Mouse (Mus musculus) kidney, adult 2 months (tissue): ENCODE results near the gene Lancl3. TPM values are rescaled to one million over a fixed set of nuclear protein-coding genes. Genes with fewer than 3 reads are reported as not detected.

ENCODE experiments used
- DNase-seq: peaks from one replicate; pipeline ENCODE4 v3.0.0; 2021
- H3K27ac ChIP-seq: fragments of 200-500 bp; 2 replicates; pipeline ENCODE4 v1.5.1; 2012; ENCODE audit warnings: low read depth, low read length, control low read depth, inconsistent platforms; ENCODE audit not compliant: insufficient read depth
- H3K27me3 ChIP-seq: fragments of 200-500 bp; replicated peaks from 2 replicates; pipeline ENCODE4 v1.6.1; 2012; ENCODE audit warnings: mild to moderate bottlenecking, moderate library complexity, low read length, inconsistent platforms; ENCODE audit not compliant: control insufficient read depth, insufficient read depth
- H3K36me3 ChIP-seq: fragments of 200-500 bp; 2 replicates; pipeline ENCODE4 v1.6.1; 2012; ENCODE audit warnings: mild to moderate bottlenecking, moderate library complexity, low read length, inconsistent platforms; ENCODE audit not compliant: control insufficient read depth, insufficient read depth
- H3K4me1 ChIP-seq: fragments of 200-500 bp; 2 replicates; pipeline ENCODE4 v1.6.1; 2011; ENCODE audit warnings: low read length; ENCODE audit not compliant: control insufficient read depth, insufficient read depth
- H3K4me3 ChIP-seq: fragments of 200-500 bp; 2 replicates; pipeline ENCODE4 v1.5.1; 2011; ENCODE audit warnings: mild to moderate bottlenecking, low read depth, low read length, control low read depth; ENCODE audit not compliant: insufficient read depth
- CTCF ChIP-seq: fragments of 200-500 bp; conservative IDR thresholded peaks from 2 replicates; pipeline ENCODE4 v1.5.1; 2011; ENCODE audit warnings: low read depth, mild to moderate bottlenecking, control low read depth, low read length, moderate library complexity, mixed read lengths; ENCODE audit not compliant: insufficient read depth, insufficient read length
- POLR2A ChIP-seq: fragments of 200-500 bp; IDR thresholded peaks from one replicate; pipeline ENCODE4 v1.6.1; 2011; ENCODE audit warnings: low read depth, low read length, control low read depth
- WGBS: fragments of 180-500 bp; shearing (Covaris S2); methylation state at CpG from one replicate; pipeline ENCODE4 v1.1.7; 2018; 5-methylcytosine and 5-hydroxymethylcytosine counted together
- polyA plus RNA-seq: library from polyadenylated mRNA; depleted of rRNA; stranded (reverse); fragments of >200 nt; gene quantifications from 2 replicates; pipeline ENCODE4 v1.2.3, GENCODE M21; 2012

The Lancl3 gene
- polyA plus RNA-seq, 1 experiment, result 0.50 TPM

DNA sequence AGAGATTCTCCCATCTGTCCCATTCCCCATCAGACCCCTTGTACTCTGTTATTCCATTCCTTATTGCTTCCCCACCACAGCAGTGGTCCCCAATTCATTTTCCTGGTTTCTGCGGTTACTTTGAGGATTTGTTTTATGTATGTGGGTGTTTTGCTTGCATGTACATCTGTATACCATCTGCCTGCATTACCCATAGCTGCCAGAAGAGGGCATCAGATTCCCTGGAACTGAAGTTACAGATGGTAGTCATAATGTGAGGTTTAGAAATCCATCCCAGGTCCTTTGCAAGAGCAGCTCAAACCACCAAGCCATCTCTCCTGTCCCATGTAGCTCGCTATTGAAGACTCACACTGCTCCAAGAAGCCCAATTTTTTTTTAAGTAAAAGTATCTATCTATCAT is 16.5 kb downstream of the Lancl3 start:
- WGBS, result 98% methylated on average over 2 of the region's 2 CpGs
- Histone ChIP-seq H3K27me3 (no peaks in the 10 kb centered on the region), H3K27ac (no peak overlapping the region), H3K4me1 (no peaks in the 10 kb centered on the region), H3K36me3 (no peaks in the 10 kb centered on the region), H3K4me3 (no peak overlapping the region)
- DNase-seq, result no peak
- TF ChIP-seq CTCF (0 out of 2 replicates have a peak, but pooled peaks have one; percentile 11), POLR2A (no peak)

DNA sequence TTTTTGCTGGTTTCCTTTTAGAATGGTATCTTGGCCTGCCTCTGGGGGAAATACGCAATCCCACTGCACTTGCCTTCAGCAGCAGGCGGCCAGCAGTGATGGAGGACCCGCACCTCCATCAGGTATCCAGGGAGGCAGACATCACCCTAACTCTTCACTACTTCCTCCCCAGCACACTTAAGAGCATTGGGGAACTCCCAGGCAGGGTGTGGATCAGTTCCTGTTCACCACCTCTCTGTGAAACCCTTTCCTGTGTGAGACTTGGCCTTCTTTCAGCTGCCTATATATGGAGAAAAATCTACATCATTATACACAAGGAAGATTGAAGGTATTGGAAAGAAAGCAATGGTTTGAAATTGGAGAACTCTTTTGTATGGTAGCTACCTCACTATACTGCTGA is 19.9 kb downstream of the Lancl3 start:
- no peak for TF ChIP-seq CTCF
- no peak for TF ChIP-seq POLR2A
- Histone ChIP-seq H3K4me1 (no peaks in the 10 kb centered on the region), H3K4me3 (no peak overlapping the region), H3K36me3 (no peaks in the 10 kb centered on the region), H3K27me3 (no peaks in the 10 kb centered on the region), H3K27ac (no peak overlapping the region)
- WGBS, result 79% methylated on average over 3 of the region's 3 CpGs
- DNase-seq, result no peak

- Histone ChIP-seq H3K4me3 (no peak overlapping the region), H3K36me3 (no peaks in the 10 kb centered on the region), H3K27me3 (no peaks in the 10 kb centered on the region), H3K27ac (no peak overlapping the region), H3K4me1 (no peaks in the 10 kb centered on the region)
- peak; percentile 61 for DNase-seq
- TF ChIP-seq POLR2A, result no peak
- TF ChIP-seq CTCF, result peak; percentile 50
- WGBS, result 15% methylated on average over 6 of the region's 6 CpGs
These were observed 21.5 kb downstream of the Lancl3 start for GRCm38 (mm10) chrX:9221206-9221605.

DNA sequence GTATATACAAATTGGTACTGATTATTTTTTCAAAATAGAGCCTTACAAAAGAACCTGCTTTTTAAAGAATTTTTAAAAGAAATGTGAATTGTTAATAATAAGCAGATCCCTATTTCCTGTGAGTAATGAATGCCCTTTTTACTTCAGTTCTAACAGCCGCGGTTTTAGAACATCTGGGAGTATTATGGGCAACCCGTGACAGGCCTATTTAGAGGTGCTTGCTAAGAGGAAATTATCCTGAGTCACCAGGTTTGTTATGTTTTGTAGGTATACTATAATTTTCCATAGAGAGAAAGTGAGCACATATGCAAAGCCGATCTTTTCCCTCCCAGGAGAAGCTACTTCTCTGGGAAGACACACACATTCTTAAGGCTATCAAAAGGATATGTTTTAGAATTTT is 22.0 kb downstream of the Lancl3 start:
- Histone ChIP-seq H3K27me3 (no peaks in the 10 kb centered on the region), H3K4me3 (no peak overlapping the region), H3K27ac (no peak overlapping the region), H3K36me3 (no peaks in the 10 kb centered on the region), H3K4me1 (no peaks in the 10 kb centered on the region)
- no peak for DNase-seq
- 75% methylated on average over 4 of the region's 4 CpGs for WGBS
- TF ChIP-seq CTCF (no peak), POLR2A (no peak)

- TF ChIP-seq POLR2A, result no peak
- TF ChIP-seq CTCF, result no peak
- WGBS, result 70% methylated on average over 3 of the region's 3 CpGs
- no peaks in the 10 kb centered on the region for H3K27me3 ChIP-seq
- DNase-seq, result peak; percentile 34
- H3K36me3 ChIP-seq, result no peaks in the 10 kb centered on the region
- H3K4me1 ChIP-seq, result no peaks in the 10 kb centered on the region
- H3K4me3 ChIP-seq, result no peak overlapping the region
- H3K27ac ChIP-seq, result no peak overlapping the region
These were observed 22.9 kb downstream of the Lancl3 start for GRCm38 (mm10) chrX:9222412-9223221.

- H3K4me3 ChIP-seq, result no peak overlapping the region
- no peaks in the 10 kb centered on the region for H3K27me3 ChIP-seq
- DNase-seq, result no peak
- H3K36me3 ChIP-seq, result no peaks in the 10 kb centered on the region
- WGBS, result 68% methylated on average over 2 of the region's 2 CpGs
- H3K27ac ChIP-seq, result no peak overlapping the region
- no peak for TF ChIP-seq CTCF
- TF ChIP-seq POLR2A, result no peak
- H3K4me1 ChIP-seq, result no peaks in the 10 kb centered on the region
These were observed 27.4 kb downstream of the Lancl3 start for GRCm38 (mm10) chrX:9227105-9227504.

DNA sequence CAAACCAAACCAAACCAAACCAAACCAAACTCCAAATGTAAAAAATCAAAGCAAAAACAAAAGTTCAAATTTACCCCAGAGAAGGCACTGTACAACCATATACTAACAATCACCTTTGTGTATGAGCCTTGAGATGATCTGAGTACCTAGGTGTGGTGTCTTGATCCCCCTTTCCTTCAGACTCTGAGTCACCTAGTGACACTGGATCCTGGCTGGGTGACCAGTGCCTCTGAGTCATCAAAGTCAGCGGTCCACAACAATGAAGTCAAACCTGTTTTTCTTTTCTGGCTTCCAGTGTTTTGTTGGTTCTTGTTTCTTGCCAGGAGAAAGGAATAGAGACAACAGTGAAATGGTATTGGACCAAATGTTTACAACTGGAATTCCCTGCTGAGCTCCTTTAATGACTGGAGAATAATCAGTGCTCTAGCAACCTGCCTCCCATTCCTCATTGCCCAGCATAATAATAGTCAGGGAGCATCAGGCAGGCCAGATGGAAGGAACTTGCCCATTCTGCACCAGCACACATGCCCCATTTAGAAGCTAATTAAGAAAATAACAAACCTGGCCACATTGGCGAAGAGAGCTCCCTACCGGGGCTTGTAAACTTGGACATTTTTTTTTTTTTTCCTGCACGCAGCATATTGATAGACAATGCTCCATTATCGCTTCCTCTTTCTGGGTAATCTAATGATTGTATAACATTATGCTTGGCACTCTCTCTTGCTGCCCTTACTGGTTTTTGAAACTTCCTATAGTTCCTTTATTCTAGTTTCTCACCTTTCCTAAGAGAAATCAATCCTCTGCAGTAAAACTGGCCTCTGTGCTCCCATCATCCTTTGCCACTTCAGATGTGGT is 41.3 kb downstream of the Lancl3 start:
- DNase-seq, result peak; percentile 6
- WGBS, result 62% methylated on average over 5 of the region's 5 CpGs
- H3K4me3 ChIP-seq, result no peak overlapping the region
- no peaks in the 10 kb centered on the region for H3K4me1 ChIP-seq
- no peak overlapping the region for H3K27ac ChIP-seq
- no peaks in the 10 kb centered on the region for H3K27me3 ChIP-seq
- H3K36me3 ChIP-seq, result no peaks in the 10 kb centered on the region
- no peak for TF ChIP-seq CTCF
- TF ChIP-seq POLR2A, result no peak
